ENCODE assay signal across 9 mouse cellular contexts in the genomic region with DNA sequence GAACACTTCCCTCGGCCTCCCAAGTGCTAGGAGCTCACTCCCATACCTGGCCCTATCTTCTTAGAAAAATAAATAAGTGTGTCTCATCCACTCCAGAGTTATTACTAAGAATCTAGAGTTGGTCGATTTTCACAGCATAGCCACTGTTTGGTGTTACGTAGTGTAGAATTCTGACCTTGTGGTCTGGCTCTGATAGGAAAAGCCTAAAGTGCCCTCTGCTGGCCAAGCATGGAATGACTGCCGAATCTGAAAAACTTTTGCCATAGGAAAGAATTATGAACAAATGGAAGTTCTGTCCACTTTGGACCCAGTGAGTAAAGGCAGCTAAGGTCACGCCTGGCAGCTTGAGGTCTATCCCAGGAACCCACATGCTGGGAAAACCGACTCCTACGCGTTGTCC. TPM values are rescaled to one million over a fixed set of nuclear protein-coding genes. Genes with fewer than 3 reads are reported as not detected.
DNase-seq lines count a peak whose midpoint lies in the region; ATAC-seq and TF ChIP-seq lines count a peak whose summit lies in the region.
"Had no signal": no experiment of that assay in that cellular context is flagged by ENCODE, and none has a peak within 500 bp of the region (broad histone marks: within the 10 kb centered on the region; RNA-seq: fewer than 3 reads in every experiment).

No protein-coding gene starts in this region.

- H3K9ac ChIP-seq in lung, postnatal 0 days (replicated peaks; ENCODE audit: low read depth), result no peak overlapping the region
- H3K9ac ChIP-seq: limb, embryonic 12.5 days had no signal

- H3K36me3 ChIP-seq in lung, postnatal 0 days (ENCODE audit: insufficient read depth, low read length), result no peaks in the 10 kb centered on the region

- H3K9me3 ChIP-seq in lung, postnatal 0 days (ENCODE audit: low read length), result no peaks in the 10 kb centered on the region
- H3K9me3 ChIP-seq: limb, embryonic 12.5 days had no signal

- DNase-seq in CD4-positive helper T cell, adult 2 months (ENCODE audit: low read depth, low spot score), result peak; percentile 68
- DNase-seq in MEL-GATA-1-ER (ENCODE audit: extremely low read depth, low read depth), result peak; percentile 54
- DNase-seq in cerebellum, adult 9-10 months, result peak; percentile 88
- DNase-seq in gastrocnemius, postnatal 10 days, result peak; percentile 85
- DNase-seq in large intestine, adult 2 months (ENCODE audit: low read depth, low spot score), result peak; percentile 37
- DNase-seq in lung, postnatal 0 days (ENCODE audit: low spot score), result peak; percentile 83
- DNase-seq in right cerebral cortex, postnatal 36 days (ENCODE audit: low spot score in 2 of 2), result peak; percentile 47 to 50

- no peak overlapping the region for H3K27ac ChIP-seq in lung, postnatal 0 days (ENCODE audit: low read length)
- H3K27ac ChIP-seq: limb, embryonic 12.5 days had no signal

- no peak overlapping the region for H3K4me2 ChIP-seq in lung, postnatal 0 days (replicated peaks; ENCODE audit: low read depth, low read length)
- H3K4me2 ChIP-seq: limb, embryonic 12.5 days had no signal

- peak; percentile 91 for TF ChIP-seq CTCF in lung, postnatal 0 days (IDR thresholded peaks at IDR 0.05)

- no peak for TF ChIP-seq EP300 in lung, postnatal 0 days (IDR thresholded peaks at IDR 0.05)

- no peak overlapping the region for H3K4me3 ChIP-seq in lung, postnatal 0 days (ENCODE audit: low read depth, low read length)
- H3K4me3 ChIP-seq: limb, embryonic 12.5 days had no signal

- peaks cover 6% of the 10 kb centered on the region; the same call in 1 of the 2 replicates for H3K4me1 ChIP-seq in lung, postnatal 0 days (ENCODE audit: insufficient read depth, low read depth, low read length)

- ATAC-seq in lung, postnatal 0 days, result peak; percentile 7; the same call in 1 of the 2 replicates
- no peak for ATAC-seq in megakaryocyte-erythroid progenitor cell, adult 5-6 weeks (replicated peaks; ENCODE audit: low FRiP score, low TSS enrichment, poor library complexity, severe bottlenecking)

- H3K27me3 ChIP-seq in lung, postnatal 0 days (replicated peaks; ENCODE audit: insufficient read depth, low read length), result no peaks in the 10 kb centered on the region
- H3K27me3 ChIP-seq: limb, embryonic 12.5 days had no signal

- 17% methylated on average over 8 of the region's 8 CpGs for WGBS in large intestine, adult 2 months
- WGBS in lung, postnatal 0 days, result 15% methylated on average over 8 of the region's 8 CpGs

RNA-seq across cellular contexts. Expression of a gene that starts 5.3 kb away (rescaled TPM):
- 1 to 10 TPM; 3.9 to 5.7 TPM for total RNA-seq in gastrocnemius, postnatal 10 days (2021)
- 1.3 and 1.5 TPM in 2 replicates for polyA plus RNA-seq in large intestine, adult 2 months (2012; rRNA removed)
- polyA plus RNA-seq in lung, postnatal 0 days (2015; fragmentation: Nextera tagmentation; extraction: Ambion mirVana), result 5.1 and 5.5 TPM in 2 replicates
- total RNA-seq in megakaryocyte-erythroid progenitor cell, adult 5-6 weeks (2014; fragmentation: Nextera tagmentation), result 5.0 and 12.8 TPM in 2 replicates
- total RNA-seq in megakaryocyte-erythroid progenitor cell, adult 5-6 weeks (2017), result 6.6 and 8.2 TPM in 2 replicates

RNA-seq across cellular contexts. Expression of a gene that starts 32.2 kb away (rescaled TPM):
- total RNA-seq in gastrocnemius, postnatal 10 days (2021), result 10 to 100 TPM; 33.3 to 39.3 TPM
- polyA plus RNA-seq in large intestine, adult 2 months (2012; rRNA removed), result 11.7 and 16.7 TPM in 2 replicates
- 48.4 and 50.5 TPM in 2 replicates for polyA plus RNA-seq in lung, postnatal 0 days (2015; fragmentation: Nextera tagmentation; extraction: Ambion mirVana)
- 45.4 and 46.7 TPM in 2 replicates for total RNA-seq in megakaryocyte-erythroid progenitor cell, adult 5-6 weeks (2014; fragmentation: Nextera tagmentation)
- total RNA-seq in megakaryocyte-erythroid progenitor cell, adult 5-6 weeks (2017), result 56.0 and 60.5 TPM in 2 replicates

Comparison
In these comparisons a context has a peak if more than half of its experiments do, and no peak if none do; other contexts are left out.
1. DNase-seq: peak in every context shown above with its lines; median percentile 88 in cerebellum, adult 9-10 months; 85 in gastrocnemius, postnatal 10 days; 83 in lung, postnatal 0 days; 68 in CD4-positive helper T cell, adult 2 months; 54 in MEL-GATA-1-ER; 48 in right cerebral cortex, postnatal 36 days; 37 in large intestine, adult 2 months.